Mouse (Mus musculus) neural tube, embryonic 15.5 days (tissue): Measurements from ENCODE around the gene Elobl. TPM values are rescaled to one million over a fixed set of nuclear protein-coding genes. Genes with fewer than 3 reads are reported as not detected.
"Not testable (repeated sequence)": the region's sequence is repeated elsewhere in the genome, so short reads cannot be mapped to it uniquely, and the experiment has no call there.

Experiments used
- ATAC-seq: fragments of 200-750 bp; cut with Nextera tagmentation; 2 replicates; pipeline ENCODE4 v1.8.0; 2017; ENCODE audit warnings: mild to moderate bottlenecking, moderate TSS enrichment, moderate library complexity; ENCODE audit not compliant: low FRiP score
- H3K27ac ChIP-seq: fragments of 300-500 bp; sonication (generic); replicated peaks from 2 replicates; pipeline ENCODE4 v1.5.1; 2015; ENCODE audit warnings: mild to moderate bottlenecking, inconsistent platforms
- H3K27me3 ChIP-seq: fragments of 300-500 bp; sonication (generic); replicated peaks from 2 replicates; pipeline ENCODE4 v1.6.1; 2015; ENCODE audit warnings: inconsistent platforms
- H3K36me3 ChIP-seq: fragments of 300-500 bp; sonication (generic); 2 replicates; pipeline ENCODE4 v1.6.1; 2015; ENCODE audit warnings: inconsistent platforms
- H3K4me1 ChIP-seq: fragments of 300-500 bp; sonication (generic); 2 replicates; pipeline ENCODE4 v1.6.1; 2015; ENCODE audit warnings: inconsistent platforms
- H3K4me2 ChIP-seq: fragments of 300-500 bp; sonication (generic); 2 replicates; pipeline ENCODE4 v1.6.1; 2015; ENCODE audit warnings: inconsistent platforms, mild to moderate bottlenecking, moderate library complexity
- H3K4me3 ChIP-seq: fragments of 300-500 bp; sonication (generic); replicated peaks from 2 replicates; pipeline ENCODE4 v1.5.1; 2015; ENCODE audit warnings: mild to moderate bottlenecking, inconsistent platforms
- H3K9ac ChIP-seq: fragments of 300-500 bp; sonication (generic); replicated peaks from 2 replicates; pipeline ENCODE4 v1.6.1; 2015; ENCODE audit warnings: mild to moderate bottlenecking, inconsistent platforms
- H3K9me3 ChIP-seq: fragments of 300-500 bp; sonication (generic); replicated peaks from 2 replicates; pipeline ENCODE4 v1.6.1; 2016; ENCODE audit warnings: inconsistent platforms
- WGBS: fragments of 180-500 bp; shearing (Covaris S2); methylation state at CpG from one replicate; pipeline ENCODE4 v1.1.7; 2015; ENCODE audit warnings: mixed read lengths; 5-methylcytosine and 5-hydroxymethylcytosine counted together
- polyA plus RNA-seq: library from polyadenylated mRNA; unstranded; fragments of >200 nt; fragmentation: Nextera tagmentation; extraction: Ambion mirVana; gene quantifications from 2 replicates; pipeline ENCODE4 v1.2.1, GENCODE M21; 2015

Elobl gene
- polyA plus RNA-seq, 1 experiment from 2014 or later, result not detected

DNA sequence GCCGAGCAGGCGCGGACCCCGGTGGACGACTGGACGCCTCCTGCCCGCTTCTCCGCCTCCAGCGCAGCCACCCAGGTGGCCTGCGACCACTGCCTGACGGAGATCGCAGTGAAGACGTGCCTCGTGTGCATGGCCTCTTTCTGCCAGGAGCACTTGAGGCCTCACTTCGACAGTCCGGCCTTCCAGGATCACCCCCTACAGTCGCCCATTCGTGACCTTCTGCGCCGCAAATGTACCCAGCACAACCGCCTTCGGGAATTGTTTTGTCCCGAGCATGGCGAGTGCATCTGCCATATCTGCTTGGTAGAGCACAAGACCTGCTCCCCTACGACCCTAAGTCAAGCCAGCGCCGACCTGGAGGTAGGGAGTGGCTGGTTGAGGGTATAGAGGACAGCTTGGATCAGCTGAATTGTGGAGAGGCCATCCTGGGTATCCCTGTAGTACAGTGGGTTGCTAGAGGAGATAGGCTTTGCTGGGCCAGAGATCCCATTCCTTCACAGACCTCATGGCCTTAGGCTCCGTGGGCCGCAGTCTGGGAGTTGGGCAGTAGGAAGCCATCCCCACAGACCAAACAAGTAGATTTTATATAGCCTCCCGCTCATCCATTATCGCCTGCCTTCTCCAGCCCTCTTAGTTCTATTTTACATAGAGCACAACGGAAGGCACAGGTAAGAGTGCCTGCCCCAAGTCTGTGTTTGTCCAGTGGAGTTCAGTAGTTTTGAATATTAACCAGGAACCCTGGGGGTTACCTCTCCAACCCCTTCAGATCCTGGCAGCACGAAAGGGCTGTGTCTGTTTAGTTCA is 33.2 kb upstream of the Elobl start:
- H3K4me2 ChIP-seq, result peak overlapping the region; percentile 55
- H3K27ac ChIP-seq, result no peak overlapping the region
- no peaks in the 10 kb centered on the region for H3K36me3 ChIP-seq
- H3K9me3 ChIP-seq, result no peaks in the 10 kb centered on the region
- no peak for ATAC-seq
- H3K4me1 ChIP-seq, result peaks cover 10% of the 10 kb centered on the region
- 0 out of 2 replicates have a peak overlapping the region, but pooled peaks have one; percentile 37 for H3K9ac ChIP-seq
- WGBS, result 32% methylated on average over 33 of the region's 33 CpGs
- peaks cover 19% of the 10 kb centered on the region for H3K27me3 ChIP-seq
- peak overlapping the region; percentile 42 for H3K4me3 ChIP-seq

GRCm38 (mm10) chr11:88998974-88999722 is 32.4 kb upstream of the Elobl start, which contains the start of gene Trim25:
Gene Trim25, plus strand, starts transcription at chr11:88999376.
- no peak within 1 kb of the TSS for H3K27ac ChIP-seq
- peaks cover 19% of the 10 kb centered on the region for H3K27me3 ChIP-seq
- no peaks in the 10 kb centered on the region for H3K36me3 ChIP-seq
- no peaks in the 10 kb centered on the region for H3K9me3 ChIP-seq
- peak within 1 kb of the TSS; percentile 37; the same call in 1 of the 2 replicates for H3K9ac ChIP-seq
- no peak for ATAC-seq
- H3K4me2 ChIP-seq, result peak within 1 kb of the TSS; percentile 55
- peak within 1 kb of the TSS; percentile 42 for H3K4me3 ChIP-seq
- 2% methylated on average over 48 of the region's 48 CpGs for WGBS
- H3K4me1 ChIP-seq, result peaks cover 10% of the 10 kb centered on the region

- H3K4me1 ChIP-seq, result peaks cover 7% of the 10 kb centered on the region
- WGBS, result 30% methylated on average over 1 of the region's 3 CpGs
- peaks cover 19% of the 10 kb centered on the region for H3K27me3 ChIP-seq
- H3K9me3 ChIP-seq, result no peaks in the 10 kb centered on the region
- no peak overlapping the region for H3K27ac ChIP-seq
- ATAC-seq, result no peak
- H3K36me3 ChIP-seq, result no peaks in the 10 kb centered on the region
- no peak overlapping the region for H3K4me3 ChIP-seq
- no peak overlapping the region for H3K4me2 ChIP-seq
- H3K9ac ChIP-seq, result no peak overlapping the region
These were observed 31.7 kb upstream of the Elobl start for GRCm38 (mm10) chr11:88998406-88998805.

DNA sequence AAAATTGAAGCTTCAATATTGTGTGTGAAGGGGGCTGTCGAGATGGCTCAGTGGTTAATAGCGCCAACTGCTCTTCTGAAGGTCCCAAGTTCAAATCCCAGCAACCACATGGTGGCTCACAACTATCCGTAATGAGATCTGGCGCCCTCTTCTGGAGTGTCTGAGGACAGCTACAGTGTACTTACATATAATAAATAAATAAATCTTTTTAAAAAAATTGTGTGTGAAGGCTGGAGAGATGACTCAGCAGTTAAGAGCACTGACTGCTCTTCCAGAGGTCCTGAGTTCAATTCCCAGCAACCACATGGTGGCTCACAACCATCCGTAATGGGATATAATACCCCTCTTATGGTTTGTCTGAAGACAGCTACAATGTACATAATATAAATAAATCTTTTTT is 30.6 kb upstream of the Elobl start:
- H3K9me3 ChIP-seq, ATAC-seq, H3K27ac ChIP-seq, H3K4me2 ChIP-seq, H3K36me3 ChIP-seq, H3K4me3 ChIP-seq, H3K9ac ChIP-seq, H3K4me1 ChIP-seq: not testable (repeated sequence)
- WGBS, result 91% methylated on average over 5 of the region's 5 CpGs
- H3K27me3 ChIP-seq, result peaks cover 19% of the 10 kb centered on the region

DNA sequence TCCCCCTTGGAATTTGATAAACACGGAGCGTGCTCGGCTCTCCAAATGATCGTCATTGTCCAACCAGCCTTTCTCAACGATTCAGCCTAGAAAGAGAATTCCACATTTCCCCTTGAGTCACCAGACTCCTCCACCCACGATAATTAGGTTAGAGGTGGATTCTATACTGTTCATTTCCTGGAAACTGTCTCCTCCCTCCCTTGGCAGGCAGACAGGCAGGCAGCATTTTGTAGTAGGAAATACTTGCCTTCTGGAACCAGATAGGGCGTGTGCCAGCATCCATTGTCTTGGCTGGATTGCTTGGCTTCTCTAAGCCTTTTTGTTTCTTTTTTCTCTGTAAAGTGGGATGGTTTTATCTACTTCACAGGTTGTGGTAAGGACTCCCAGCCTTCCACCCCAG is 29.7 kb upstream of the Elobl start:
- Histone ChIP-seq H3K4me3 (no peak overlapping the region), H3K9ac (no peak overlapping the region), H3K9me3 (no peaks in the 10 kb centered on the region), H3K4me1 (peaks cover 7% of the 10 kb centered on the region), H3K27ac (no peak overlapping the region), H3K36me3 (peaks cover 1% of the 10 kb centered on the region), H3K27me3 (peaks cover 19% of the 10 kb centered on the region), H3K4me2 (no peak overlapping the region)
- WGBS, result 72% methylated on average over 7 of the region's 7 CpGs
- ATAC-seq, result no peak

DNA sequence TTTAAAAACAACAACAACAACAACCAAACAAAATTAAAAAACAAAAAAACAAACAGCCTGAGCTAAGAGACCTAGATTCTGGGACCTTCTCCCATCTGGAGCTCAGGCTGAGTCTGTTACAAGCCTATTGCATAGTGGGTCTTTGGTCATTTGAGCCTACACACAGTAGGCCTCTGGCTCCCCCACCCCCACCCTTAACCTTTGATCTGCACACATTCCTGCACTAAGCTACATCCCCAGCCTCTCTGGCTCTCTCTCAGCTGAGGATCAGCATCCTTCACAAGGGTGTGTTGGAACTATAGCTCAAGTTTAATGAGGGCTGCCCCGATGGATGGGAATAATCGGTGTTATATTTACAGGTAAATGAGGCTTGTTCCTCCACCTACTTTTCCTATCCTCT is 28.9 kb upstream of the Elobl start:
- no peak overlapping the region for H3K27ac ChIP-seq
- H3K9me3 ChIP-seq, result no peaks in the 10 kb centered on the region

DNA sequence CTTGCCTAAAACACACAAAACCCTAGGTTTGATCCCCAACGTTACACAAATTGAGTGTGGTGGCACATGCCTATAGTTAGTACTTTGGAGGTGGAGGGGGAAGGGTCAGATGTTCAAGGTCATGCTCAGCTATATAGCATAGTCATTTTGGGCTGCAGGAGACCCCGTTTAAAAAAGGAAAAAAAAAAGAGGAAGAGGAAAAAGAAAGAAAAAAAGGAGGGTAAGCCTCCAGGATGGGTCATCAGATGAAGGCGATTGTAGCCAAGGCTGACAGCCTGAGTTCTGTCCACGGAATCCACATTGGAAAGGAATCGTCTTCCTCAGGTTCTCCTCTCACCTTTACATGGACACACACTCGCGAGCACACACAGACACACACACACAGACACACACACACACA is 27.8 kb upstream of the Elobl start:
- ATAC-seq, result no peak
- WGBS, result 94% methylated on average over 7 of the region's 7 CpGs

More for the DNA sequence above, 28.9 kb upstream of the Elobl start:
- Histone ChIP-seq H3K4me1 (peaks cover 7% of the 10 kb centered on the region), H3K4me3 (no peak overlapping the region), H3K9ac (no peak overlapping the region), H3K4me2 (no peak overlapping the region), H3K27me3 (peaks cover 19% of the 10 kb centered on the region), H3K36me3 (peaks cover 9% of the 10 kb centered on the region)
- no peak for ATAC-seq
- WGBS, result 93% methylated on average over 2 of the region's 2 CpGs

GRCm38 (mm10) chr11:88993625-88994024 is 26.9 kb upstream of the Elobl start:
- H3K36me3 ChIP-seq, result peaks cover 18% of the 10 kb centered on the region
- no peak overlapping the region for H3K27ac ChIP-seq
- 14% methylated on average over 5 of the region's 5 CpGs for WGBS
- no peaks in the 10 kb centered on the region for H3K27me3 ChIP-seq
- H3K4me1 ChIP-seq, result no peaks in the 10 kb centered on the region
- no peak overlapping the region for H3K4me3 ChIP-seq
- H3K9ac ChIP-seq, result no peak overlapping the region
- H3K9me3 ChIP-seq, result no peaks in the 10 kb centered on the region
- no peak for ATAC-seq
- no peak overlapping the region for H3K4me2 ChIP-seq

More for the DNA sequence above, 27.8 kb upstream of the Elobl start:
- Histone ChIP-seq H3K9me3 (no peaks in the 10 kb centered on the region), H3K4me1 (peaks cover 5% of the 10 kb centered on the region), H3K36me3 (peaks cover 14% of the 10 kb centered on the region), H3K4me3 (no peak overlapping the region), H3K4me2 (no peak overlapping the region), H3K27me3 (peaks cover 8% of the 10 kb centered on the region), H3K9ac (no peak overlapping the region), H3K27ac (no peak overlapping the region)

DNA sequence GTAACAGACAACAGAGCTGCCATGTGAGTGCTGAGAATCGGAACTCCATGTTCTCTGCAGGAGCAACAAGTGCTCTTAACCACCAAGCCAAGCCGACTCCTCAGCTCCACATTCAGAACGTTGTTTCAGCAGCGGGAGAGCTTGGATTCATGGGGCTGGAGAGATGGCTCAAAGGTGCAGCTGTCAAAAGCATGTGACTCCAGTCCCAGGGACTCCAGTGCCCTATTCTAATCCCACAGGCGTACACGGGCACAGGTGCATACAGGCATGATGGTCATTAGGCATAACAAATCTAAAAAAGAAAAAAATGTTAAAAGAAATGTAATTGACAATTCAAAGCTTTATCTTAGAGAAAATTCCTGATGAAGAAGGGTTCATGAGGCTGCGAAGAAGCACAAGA is 26.5 kb upstream of the Elobl start:
- no peak overlapping the region for H3K4me2 ChIP-seq
- peaks cover 22% of the 10 kb centered on the region for H3K36me3 ChIP-seq
- H3K9ac ChIP-seq, result no peak overlapping the region
- no peak overlapping the region for H3K27ac ChIP-seq
- no peak overlapping the region for H3K4me3 ChIP-seq
- ATAC-seq, result no peak
- H3K9me3 ChIP-seq, result no peaks in the 10 kb centered on the region
- H3K4me1 ChIP-seq, result no peaks in the 10 kb centered on the region
- no peaks in the 10 kb centered on the region for H3K27me3 ChIP-seq
- 54% methylated on average over 7 of the region's 7 CpGs for WGBS

GRCm38 (mm10) chr11:88989530-88989929 is 22.8 kb upstream of the Elobl start:
- no peaks in the 10 kb centered on the region for H3K9me3 ChIP-seq
- no peak overlapping the region for H3K4me3 ChIP-seq
- no peaks in the 10 kb centered on the region for H3K27me3 ChIP-seq
- no peak for ATAC-seq
- H3K27ac ChIP-seq, result no peak overlapping the region
- H3K9ac ChIP-seq, result no peak overlapping the region
- no peaks in the 10 kb centered on the region for H3K4me1 ChIP-seq
- WGBS, result 81% methylated on average over 5 of the region's 5 CpGs
- no peak overlapping the region for H3K4me2 ChIP-seq
- peaks cover 49% of the 10 kb centered on the region for H3K36me3 ChIP-seq

DNA sequence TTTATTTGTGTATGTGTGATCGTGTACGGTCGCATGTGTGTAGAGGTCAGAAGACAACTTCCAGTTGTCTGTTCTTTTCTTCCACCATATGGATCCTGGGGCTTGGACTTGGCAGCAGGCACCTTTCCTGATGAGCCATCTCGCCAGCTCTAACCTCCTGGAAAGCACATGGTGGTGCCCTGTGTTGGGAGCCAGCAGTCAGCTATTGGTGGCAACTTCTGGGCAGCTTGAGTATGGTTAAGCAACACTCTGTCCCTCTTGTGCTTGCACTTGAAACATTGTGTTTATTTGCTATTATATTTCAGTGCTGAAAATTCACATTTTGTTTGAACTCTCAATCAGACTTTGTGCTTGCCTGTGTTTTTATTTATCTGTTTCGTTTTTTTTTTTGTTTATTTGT is 22.2 kb upstream of the Elobl start:
- Histone ChIP-seq H3K4me3 (no peak overlapping the region), H3K4me1 (no peaks in the 10 kb centered on the region), H3K9me3 (no peaks in the 10 kb centered on the region), H3K4me2 (no peak overlapping the region), H3K36me3 (peaks cover 52% of the 10 kb centered on the region), H3K9ac (no peak overlapping the region), H3K27me3 (no peaks in the 10 kb centered on the region), H3K27ac (no peak overlapping the region)
- WGBS, result 81% methylated on average over 5 of the region's 5 CpGs
- ATAC-seq, result no peak

DNA sequence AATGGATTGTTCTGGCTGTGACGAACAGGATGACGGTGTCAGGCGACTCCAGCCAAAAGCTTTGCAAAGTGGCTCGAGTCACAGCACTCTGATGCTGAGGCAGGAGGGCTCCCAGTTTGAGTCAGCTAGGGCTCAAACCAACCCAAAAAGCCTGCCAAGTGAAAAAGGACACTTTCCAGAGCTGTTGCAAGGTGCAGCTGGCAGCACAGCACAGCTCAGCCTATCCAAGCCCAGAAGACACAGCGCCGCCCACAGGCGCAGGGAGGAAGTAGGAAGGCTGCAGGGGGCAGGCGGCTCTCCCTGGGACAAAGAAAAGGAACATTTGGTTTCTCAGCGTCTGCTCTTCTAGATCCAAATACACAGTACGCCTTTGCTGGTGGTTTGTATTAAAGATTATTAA is 19.9 kb upstream of the Elobl start:
- Histone ChIP-seq H3K36me3 (peaks cover 73% of the 10 kb centered on the region), H3K9ac (no peak overlapping the region), H3K4me3 (no peak overlapping the region), H3K27ac (no peak overlapping the region), H3K4me2 (no peak overlapping the region), H3K9me3 (no peaks in the 10 kb centered on the region), H3K4me1 (no peaks in the 10 kb centered on the region), H3K27me3 (no peaks in the 10 kb centered on the region)
- no peak for ATAC-seq
- WGBS, result 91% methylated on average over 10 of the region's 10 CpGs
